Mouse (Mus musculus): ENCODE measurements at regions not wholly inside any gene's neighbourhood (a gene's known extent, or its start where the extent isn't known, plus 50 kb on each side); places are given as distances from the start of the nearest gene placed in this dataset.
"Not testable (repeated sequence)": the region's sequence is repeated elsewhere in the genome, so short reads cannot be mapped to it uniquely, and the experiment has no call there.

GRCm38 (mm10) chrX:154717526-154717925 lies 138.4 kb upstream of the Samt2 start:
- not testable (repeated sequence) for H3K9me3 ChIP-seq; ATAC-seq; H3K4me1 ChIP-seq (replicated peaks); H3K4me2 ChIP-seq (replicated peaks); H3K9ac ChIP-seq (replicated peaks); H3K4me3 ChIP-seq (replicated peaks); H3K27ac ChIP-seq; H3K36me3 ChIP-seq; H3K27me3 ChIP-seq
- WGBS: 91% methylated on average over 10 of the region's 10 CpGs

GRCm38 (mm10) chrX:154713641-154714255 lies 134.6 kb upstream of the Samt2 start:
- Histone ChIP-seq H3K36me3 (no peaks in the 10 kb centered on the region), H3K4me3 (replicated peaks) (peak overlapping the region; percentile 37), H3K9me3 (0 out of 2 replicates have a peak, but pooled peaks cover 6% of the 10 kb centered on the region), H3K4me1 (replicated peaks) (no peaks in the 10 kb centered on the region), H3K27me3 (no peaks in the 10 kb centered on the region), H3K9ac (replicated peaks) (peak overlapping the region; percentile 48; the same call in 1 of the 2 replicates), H3K27ac (no peak overlapping the region), H3K4me2 (replicated peaks) (peak overlapping the region; percentile 52)
- peak; percentile 80 for ATAC-seq
- WGBS: 32% methylated on average over 26 of the region's 27 CpGs

GRCm38 (mm10) chrX:154712576-154712975 lies 133.4 kb upstream of the Samt2 start:
- not testable (repeated sequence) for H3K36me3 ChIP-seq; H3K9ac ChIP-seq (replicated peaks)
- WGBS: 90% methylated on average over 8 of the region's 8 CpGs

GRCm38 (mm10) chrX:154670529-154670928 lies 91.4 kb upstream of the Samt2 start:
- H3K4me2 ChIP-seq (replicated peaks); H3K4me1 ChIP-seq (replicated peaks); H3K27ac ChIP-seq; H3K4me3 ChIP-seq (replicated peaks); H3K9me3 ChIP-seq; ATAC-seq; H3K27me3 ChIP-seq; H3K36me3 ChIP-seq; H3K9ac ChIP-seq (replicated peaks): not testable (repeated sequence)
- WGBS: 96% methylated on average over 1 of the region's 2 CpGs

More at GRCm38 (mm10) chrX:154712576-154712975, 133.4 kb upstream of the Samt2 start:
- not testable (repeated sequence) for ATAC-seq; H3K27me3 ChIP-seq; H3K4me1 ChIP-seq (replicated peaks); H3K9me3 ChIP-seq; H3K4me3 ChIP-seq (replicated peaks); H3K27ac ChIP-seq; H3K4me2 ChIP-seq (replicated peaks)

Measured in midbrain, embryonic 13.5 days (tissue).